Mouse (Mus musculus) brain, embryonic 14.5 days (tissue): ENCODE measurements around the gene Tfap2a.

Experiments used
- CTCF ChIP-seq: fragments of 200-500 bp; IDR thresholded peaks from 2 replicates; pipeline ENCODE4 v1.5.1; 2012; ENCODE audit warnings: inconsistent platforms, mild to moderate bottlenecking, moderate library complexity, borderline replicate concordance; ENCODE audit not compliant: insufficient read depth, insufficient read length; ENCODE audit errors: extremely low read depth
- POLR2A ChIP-seq: fragments of 200-500 bp; IDR thresholded peaks from 2 replicates; pipeline ENCODE4 v1.6.1; 2012; ENCODE audit warnings: mild to moderate bottlenecking, inconsistent platforms, borderline replicate concordance; ENCODE audit not compliant: poor library complexity, insufficient read depth, insufficient read length, severe bottlenecking; ENCODE audit errors: extremely low read depth

GRCm38 (mm10) chr13:40706612-40707011, 31.6 kb downstream of the Tfap2a start:
- no peak for TF ChIP-seq CTCF
- TF ChIP-seq POLR2A = no peak
